Mouse (Mus musculus) thymus, postnatal 25 days (tissue): Measurements from ENCODE around the gene Dna2.
"Not testable (repeated sequence)": the region's sequence is repeated elsewhere in the genome, so short reads cannot be mapped to it uniquely, and the experiment has no call there.

Experiments used
- DNase-seq: peaks from one replicate; pipeline ENCODE4 v3.0.0; 2022

The Dna2 gene

DNA sequence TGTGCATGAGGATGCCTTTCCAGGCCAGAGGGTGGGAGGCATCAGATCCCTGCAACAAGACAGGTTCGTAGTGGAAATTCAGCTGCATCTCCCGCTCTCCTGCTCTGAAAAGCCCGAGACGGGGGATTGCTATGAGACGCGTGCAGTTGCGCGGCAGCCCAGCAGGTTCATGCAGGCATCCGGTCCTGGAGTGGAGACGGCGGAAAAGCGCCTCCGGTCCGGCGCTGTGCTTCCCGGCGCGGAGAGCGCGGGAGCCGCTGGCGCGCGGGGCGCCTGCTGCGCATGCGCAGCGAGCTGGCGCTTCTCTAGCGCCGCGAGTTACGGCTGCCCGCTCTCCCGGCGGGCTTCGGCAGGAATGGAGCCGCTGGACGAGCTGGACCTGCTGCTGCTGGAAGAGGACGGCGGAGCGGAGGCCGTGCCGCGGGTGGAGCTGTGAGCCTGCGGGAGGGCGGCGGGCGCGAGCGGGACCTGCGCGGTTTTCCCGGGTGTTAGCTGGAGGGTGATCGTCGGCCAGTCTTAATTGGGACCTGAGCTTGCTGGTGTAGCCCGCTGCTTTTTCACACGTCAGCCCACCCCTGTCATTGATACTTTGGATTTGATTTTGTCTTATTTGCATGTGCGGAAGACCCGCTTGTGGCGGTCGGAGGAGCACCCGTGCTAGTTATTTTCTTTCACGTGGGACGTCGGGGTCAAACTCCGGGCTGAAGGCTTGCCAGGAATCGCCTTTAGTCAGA lies at the start of gene Dna2:
Gene Dna2 (plus strand): TSS at position 289 of the 734 bp plus-strand sequence.
- DNase-seq: peak; percentile 74

DNA sequence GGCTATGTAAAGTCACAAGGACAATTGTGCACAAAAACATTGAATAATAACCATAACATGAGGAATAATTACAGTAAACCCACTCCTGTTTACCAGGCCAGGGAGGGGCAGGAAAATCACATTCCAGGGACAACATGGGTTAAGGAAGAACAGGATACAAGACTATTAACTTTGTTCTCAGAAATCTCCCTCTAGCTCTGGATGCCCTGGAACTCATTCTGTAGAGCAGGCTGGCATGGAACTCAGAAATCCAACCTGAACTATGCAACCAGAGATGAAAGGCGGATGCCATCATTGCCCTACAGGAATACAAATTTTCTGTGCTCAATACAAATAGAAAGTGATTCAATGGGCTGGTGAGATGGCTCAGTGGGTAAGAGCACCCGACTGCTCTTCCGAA lies 49.4 kb upstream of the Dna2 start:
- no peak for DNase-seq

DNA sequence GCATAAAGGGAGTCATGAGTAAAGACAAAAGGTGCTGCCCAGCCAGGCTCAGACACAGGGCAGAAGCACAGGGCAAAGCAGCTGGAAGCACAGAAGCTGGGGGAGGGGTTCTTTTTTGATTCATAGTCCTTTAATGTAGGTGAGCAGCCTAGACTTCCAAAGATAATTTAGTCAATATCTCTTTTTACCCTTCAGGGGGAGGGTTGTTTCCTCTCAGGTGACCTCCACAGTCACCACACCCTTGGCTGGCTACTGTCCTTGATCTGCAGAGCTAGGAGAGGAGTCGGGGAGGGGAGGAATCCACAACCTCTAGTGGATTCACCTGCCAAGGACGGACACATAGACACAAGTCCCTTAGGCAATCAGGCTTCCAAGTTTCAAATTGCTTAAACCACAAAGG lies 48.8 kb upstream of the Dna2 start:
- DNase-seq: no peak

DNA sequence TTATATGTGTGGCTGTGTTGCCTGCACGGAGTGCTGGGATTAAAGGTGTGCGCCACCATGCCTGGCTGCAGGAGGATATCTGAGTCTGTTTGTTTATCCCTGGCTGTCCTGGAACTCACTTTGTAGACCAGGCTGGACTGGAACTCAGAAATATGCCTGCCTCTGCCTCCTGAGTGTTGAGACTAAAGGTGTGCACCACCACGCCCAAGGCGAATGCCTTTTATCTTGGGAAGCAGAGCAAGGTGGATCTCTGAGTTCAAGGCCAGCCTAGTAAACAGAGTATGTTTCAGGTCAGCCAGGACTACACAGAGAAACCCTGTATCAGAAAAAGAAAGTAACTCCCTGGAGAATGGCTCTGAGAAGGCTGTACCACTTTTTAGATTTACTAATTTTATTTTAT lies 46.7 kb upstream of the Dna2 start:
- no peak for DNase-seq

DNA sequence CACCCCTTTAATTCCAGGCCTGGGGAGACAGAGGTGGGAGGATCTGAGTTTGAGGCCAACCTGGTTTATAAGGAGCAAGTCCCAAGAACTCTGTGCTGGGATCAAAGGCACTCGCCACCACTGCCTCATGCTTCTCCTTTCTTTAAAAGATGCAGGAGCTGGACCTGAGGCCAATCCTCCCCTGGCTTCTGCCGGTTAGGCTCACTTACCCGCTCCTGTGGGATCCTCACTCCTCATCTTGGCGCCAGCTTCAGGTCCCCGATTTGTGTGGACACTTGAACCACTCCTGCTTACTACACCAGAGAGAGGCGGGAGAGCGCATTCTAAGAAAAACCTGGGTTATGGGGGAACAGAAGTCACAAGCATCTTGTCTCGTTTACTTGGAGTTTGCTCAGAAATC lies 45.0 kb upstream of the Dna2 start:
- no peak for DNase-seq

DNA sequence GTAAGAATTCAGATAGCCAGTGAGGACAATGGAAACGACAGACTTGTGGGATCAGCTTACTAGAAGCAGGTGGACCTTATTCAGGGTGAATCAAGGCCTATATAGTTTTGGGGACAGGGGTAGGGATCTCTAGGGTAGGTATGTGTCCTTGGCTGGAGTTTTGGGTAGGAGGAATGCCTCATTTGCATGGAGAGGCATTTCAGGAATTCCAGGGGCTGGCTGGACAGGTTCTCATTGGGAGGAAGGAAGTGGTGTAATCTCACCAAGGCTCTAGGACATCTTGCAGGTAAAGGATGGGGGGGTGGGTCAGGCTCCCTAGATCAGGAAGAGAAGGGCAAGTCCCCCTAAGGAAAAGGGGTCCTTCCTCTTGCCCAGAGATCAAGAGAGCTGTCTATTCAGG lies 44.0 kb upstream of the Dna2 start:
- DNase-seq: no peak

DNA sequence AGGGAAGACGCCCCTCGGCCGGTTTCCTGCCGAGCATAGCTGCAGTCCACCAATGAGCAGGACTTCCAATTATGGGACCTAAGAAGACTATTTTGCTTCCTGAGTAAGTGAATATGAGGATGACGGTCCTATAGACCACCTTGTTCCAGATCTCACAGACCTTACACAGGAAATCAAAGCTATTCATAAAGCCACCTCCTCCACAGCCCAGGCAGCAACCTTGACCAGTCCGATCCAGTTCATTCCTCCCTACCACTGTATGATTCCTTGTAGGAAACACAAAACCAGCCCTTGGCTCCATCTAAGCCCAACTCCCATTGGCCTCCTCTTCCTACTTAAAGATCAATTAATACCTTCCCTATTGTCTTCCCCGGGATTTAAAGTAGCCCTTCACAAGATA lies 40.5 kb upstream of the Dna2 start:
- DNase-seq: no peak

DNA sequence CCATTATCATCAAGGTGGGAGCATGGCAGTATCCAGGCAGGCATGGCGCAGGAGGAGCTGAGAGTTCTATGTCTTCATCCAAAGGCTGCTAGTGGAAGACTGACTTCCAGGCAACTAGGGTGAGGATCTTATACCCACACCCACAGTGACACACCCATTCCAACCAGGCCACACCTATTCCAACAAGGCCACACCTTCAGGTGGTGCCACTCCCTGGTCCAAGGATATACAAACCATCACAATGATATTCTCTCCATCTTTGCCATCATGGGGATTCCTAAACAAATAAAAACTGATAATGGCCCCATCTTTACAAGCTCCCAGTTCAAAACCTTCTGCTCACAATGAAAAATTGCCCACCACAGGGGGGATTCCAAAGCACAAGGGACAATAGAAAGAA lies 37.9 kb upstream of the Dna2 start, which contains the start of gene Tet1:
Gene Tet1 (minus strand): TSS at position 101 of the 400 bp plus-strand sequence.
- DNase-seq: not testable (repeated sequence)

DNA sequence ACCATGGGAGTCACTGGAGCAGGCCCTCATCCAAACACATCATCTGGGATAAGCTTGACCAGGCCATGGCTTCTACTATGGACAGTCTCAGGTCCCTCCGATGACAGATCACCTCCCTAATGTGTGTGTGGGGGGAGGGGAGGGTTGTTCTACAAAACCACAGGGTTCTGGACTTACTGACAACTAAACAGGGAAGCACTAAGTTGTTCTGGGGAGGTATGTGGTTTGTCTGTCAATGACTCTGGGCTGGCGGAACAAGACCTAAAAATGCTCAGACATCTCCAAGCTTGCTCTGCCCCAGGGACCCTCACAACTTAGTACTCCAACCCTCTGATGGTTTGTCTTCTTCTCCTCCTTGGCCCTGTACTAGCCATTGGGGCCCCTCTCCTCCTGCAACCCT lies 35.7 kb upstream of the Dna2 start:
- DNase-seq: no peak

DNA sequence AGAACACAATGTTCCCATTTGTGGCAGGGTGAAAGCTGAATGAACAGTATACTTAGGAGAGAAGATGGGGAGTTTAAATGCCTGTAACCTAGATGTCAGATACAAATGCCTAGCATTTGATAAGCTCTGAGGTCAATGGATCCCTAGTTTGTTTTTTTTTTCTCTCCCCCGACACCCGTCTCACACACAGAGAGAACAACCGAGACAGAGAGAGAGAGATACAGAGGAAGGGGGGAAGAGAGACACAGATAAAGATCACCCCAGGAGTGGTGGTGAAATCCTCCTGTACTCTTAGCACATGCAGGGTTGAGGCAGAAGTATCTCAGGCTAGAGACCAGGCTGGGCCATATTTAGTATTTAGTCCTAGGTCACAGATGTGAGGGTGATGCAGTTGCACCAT lies 27.8 kb upstream of the Dna2 start:
- DNase-seq: no peak

DNA sequence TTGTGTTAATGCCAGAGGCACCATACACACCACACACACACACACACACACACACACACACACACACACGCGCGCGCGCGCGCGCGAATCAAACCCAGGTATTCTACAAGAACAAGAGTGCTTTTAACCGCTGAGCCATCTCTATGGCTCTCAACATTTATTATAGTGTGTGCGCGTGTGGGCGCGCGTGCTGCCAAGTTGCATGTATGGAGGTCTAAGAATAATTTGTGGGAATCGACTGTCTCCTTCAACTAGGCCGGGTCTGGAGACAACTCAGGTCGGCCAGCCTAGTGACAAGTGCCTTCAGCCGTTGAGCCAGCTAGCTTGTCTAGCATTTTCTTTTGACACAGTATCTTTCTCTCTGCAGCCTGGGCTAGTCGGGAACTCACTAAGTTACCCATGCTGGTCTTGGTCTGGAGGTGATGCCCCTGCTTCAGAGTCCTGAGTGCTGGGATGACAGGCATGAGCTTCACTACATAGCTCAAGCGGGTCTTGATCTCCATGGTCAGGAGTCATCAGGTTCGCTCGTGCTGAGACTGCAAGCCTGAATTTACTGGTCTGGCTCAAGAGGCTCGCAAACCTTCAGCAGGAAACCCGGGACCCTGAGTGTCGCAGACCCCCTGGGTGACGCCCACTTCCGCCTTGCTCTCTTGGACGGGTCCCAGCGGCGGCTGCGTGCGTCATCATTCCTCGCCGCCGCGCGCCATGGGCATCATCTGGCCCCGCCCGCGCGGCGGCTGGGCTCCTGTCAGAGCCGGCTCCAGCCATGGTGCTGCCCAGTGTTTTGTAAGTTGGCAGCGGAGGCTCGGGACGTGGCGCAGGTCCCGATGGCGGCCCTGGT lies 26.7 kb upstream of the Dna2 start, which contains the start of gene Slc25a16:
Gene Slc25a16 (plus strand): TSS at position 709 of the 841 bp plus-strand sequence.
- DNase-seq: peak; percentile 91

DNA sequence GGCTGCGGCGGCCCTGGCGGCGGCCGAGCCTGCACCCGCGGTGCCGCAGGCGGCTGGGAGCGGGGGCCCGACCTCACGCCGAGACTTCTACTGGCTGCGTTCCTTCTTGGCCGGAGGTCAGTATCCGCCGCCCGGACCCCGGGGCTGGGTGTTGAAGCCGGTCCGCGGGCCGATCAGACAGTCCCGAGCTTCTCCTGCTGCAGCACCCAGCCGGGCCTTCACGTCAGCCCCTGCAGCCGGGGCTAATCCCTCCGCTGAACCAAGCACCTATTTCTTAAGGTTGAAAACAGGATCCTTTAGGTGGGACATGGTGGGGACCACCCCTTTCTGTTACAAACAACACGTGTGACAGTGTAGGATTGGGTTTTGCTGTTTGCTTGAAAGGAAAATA lies 26.1 kb upstream of the Dna2 start:
- no peak for DNase-seq

DNA sequence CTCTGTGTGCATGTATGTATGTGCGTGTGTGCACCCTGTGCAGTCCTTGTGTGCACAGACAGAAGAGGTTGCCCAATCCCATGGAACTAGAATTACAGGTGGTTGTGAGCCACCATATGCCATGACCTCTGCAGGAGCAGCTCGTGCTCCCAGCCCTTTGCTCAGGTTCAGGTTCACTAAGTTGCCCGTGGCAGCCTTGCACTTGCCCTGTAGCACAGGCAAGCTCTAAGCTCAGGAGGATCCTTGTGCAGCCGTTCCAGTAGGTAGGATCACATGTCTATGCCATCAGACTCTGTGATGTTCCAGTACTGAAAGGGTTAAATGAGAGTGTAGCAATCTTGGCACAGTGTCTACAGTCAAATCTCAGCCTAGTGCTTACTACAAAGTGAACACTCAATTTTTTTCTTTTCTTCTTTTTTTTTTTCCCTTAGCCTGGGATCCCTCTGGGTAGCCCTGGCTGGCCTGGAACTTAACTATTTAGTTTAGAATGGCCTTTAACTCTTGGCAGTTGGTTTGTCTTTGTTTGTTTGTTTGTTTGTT lies 22.7 kb upstream of the Dna2 start:
- DNase-seq: no peak

DNA sequence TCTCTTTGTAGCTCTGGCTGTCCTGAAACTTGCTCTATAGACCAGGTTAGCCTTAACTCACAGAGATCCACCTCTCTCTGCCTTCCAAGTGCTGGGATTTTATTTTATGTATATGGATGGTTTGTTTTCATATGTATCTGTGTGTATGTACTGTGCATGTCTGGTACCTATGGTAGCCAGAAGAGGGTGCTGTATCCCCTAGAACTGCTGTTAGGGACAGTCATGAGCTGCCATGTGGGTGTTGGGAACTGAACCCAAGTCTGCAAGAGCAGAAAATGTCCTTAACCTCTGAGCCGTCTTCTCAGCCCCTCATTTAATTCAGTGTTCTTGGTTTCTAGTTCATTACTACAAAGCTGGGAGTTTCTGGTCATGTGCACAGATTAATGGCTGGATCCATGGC lies 14.4 kb upstream of the Dna2 start:
- no peak for DNase-seq

DNA sequence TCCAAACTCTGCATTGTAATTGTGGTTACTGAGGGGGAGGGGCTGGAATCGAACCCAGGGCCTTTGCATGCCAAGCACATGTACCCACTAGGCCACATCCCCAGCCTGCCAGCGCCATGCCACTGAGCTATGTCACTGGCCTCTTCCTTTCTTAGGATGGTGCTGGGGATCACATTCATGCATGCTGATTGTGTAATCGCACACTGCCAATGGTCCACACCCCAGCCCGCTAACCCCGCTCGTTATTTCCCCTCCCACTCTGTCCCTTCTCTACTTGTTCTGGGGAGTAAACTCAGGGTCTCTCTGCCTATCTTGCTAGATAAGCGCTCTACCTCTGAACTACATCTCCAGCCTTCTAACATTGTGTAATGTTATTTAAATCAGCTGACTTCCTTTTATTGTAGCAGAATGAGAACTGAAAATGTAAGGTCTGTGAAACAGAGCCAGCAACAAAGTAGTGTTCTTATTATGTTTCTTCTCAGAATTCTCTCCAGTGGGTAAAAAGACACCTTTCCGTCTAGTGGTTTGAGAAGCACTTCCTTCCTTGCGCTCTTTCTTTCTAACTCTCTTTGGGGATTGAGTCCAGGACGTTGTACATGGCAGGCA lies 1.7 kb upstream of the Dna2 start:
- no peak for DNase-seq

DNA sequence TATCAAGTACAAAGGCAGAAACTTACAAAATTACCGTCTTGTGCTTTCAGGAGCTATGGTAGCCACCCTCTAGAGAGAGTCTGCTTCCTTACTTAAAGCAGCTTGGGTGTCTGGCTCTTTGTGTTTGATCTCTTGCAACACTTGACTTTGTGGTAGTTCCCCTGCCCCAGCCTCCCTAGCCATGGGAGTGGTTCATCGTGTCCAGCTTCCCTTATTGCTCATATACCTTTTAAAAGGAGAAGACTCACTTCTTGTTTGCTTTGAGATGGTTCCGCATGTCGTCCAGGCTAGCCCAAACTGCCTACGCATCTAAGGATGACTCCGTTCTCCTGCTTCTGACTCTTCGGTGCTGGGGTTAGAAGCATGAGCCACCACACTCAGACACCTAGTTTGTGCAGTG lies 1.7 kb downstream of the Dna2 start:
- no peak for DNase-seq

DNA sequence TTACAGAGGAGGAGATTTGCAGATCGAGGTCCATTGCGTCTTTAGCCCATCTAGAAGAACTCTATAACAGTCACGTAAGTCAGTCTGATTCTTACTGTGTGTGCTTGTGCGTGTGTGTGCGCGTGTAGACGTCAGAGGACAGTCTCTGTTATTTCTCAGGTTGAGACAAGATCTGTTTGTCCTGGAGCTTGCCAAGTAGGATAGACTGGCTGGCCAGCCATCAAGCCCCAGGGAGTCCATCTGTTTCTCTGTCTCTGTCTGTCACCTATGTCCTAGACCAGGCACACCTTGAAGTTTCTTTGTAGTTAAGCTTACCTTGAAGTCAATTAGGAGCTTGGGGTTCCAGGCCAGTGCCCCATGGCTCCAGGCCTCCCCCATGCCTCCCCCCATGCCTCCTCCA lies 17.1 kb downstream of the Dna2 start:
- DNase-seq: no peak

DNA sequence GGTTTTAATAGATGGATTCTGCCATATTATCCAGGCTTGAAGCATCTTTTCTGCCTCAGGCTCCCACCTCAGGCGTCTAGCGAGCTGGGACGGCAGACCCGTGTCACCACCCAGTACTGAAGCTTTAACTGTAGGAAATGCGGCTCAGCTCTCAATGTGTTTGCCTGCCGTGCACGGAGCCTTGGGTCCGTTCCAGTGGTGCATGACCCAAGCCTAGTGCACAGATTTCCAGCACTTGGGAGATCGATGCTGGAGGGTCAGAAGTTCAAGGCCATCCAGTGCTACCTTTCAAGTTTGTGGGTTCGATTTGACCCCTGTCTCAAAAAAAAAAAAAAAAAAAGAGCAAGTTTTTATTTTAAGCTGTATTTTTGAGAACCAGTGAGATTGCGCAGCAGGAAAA lies 19.0 kb downstream of the Dna2 start:
- DNase-seq: no peak

DNA sequence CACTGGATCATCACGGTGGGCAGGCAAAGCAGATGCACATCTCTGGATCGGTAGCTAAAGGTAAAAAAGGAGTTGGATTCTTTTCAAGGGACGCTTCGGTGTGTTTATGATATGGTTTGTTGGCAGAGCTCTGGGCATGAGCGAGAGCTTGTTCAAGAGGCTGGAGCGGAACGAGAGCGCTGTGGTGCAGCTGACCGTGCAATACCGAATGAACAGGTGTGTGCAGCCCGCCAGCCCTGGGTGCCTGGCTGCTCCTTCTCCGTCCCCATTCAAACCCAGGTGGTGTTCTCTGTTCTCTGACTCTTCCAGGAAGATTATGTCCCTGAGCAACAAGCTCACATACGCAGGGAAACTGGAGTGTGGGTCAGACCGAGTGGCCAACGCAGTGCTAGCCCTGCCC lies 19.5 kb downstream of the Dna2 start:
- DNase-seq: no peak

DNA sequence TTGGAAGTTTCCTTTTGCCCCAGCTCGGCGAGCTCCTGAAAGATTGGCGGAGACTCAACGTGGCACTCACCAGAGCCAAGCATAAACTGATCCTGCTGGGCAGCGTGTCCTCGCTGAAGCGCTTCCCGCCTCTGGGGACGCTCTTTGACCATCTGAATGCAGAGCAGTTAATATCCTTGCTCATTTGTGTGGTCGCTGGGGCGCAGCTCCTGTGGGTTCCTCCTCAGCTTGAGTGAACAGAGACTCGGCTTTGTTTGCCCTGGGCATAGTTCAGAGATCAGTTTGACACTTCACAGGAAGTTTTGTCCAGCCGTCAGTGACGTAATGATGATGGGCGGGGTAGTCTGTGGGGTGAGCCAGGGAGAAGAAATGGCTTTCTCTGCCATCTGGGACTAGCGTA lies 25.0 kb downstream of the Dna2 start:
- DNase-seq: no peak

DNA sequence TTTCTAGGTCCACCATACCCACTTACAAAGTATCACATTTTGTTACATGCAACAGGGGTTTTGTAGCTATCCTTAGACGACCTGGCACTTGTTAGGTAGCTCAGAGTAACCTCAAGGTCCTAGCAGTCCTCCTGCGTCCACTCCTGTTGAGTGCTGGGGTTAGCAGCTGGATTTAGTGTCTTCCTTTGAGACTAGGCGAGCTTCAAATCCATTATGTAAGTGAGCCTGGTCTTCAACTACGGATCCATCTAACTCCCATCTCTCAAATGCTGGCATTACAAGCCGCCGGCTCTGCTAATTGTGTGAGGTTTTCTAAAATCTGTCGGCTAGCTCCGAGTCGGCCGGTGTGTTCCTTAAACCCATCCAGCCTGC lies 32.8 kb downstream of the Dna2 start:
- no peak for DNase-seq

DNA sequence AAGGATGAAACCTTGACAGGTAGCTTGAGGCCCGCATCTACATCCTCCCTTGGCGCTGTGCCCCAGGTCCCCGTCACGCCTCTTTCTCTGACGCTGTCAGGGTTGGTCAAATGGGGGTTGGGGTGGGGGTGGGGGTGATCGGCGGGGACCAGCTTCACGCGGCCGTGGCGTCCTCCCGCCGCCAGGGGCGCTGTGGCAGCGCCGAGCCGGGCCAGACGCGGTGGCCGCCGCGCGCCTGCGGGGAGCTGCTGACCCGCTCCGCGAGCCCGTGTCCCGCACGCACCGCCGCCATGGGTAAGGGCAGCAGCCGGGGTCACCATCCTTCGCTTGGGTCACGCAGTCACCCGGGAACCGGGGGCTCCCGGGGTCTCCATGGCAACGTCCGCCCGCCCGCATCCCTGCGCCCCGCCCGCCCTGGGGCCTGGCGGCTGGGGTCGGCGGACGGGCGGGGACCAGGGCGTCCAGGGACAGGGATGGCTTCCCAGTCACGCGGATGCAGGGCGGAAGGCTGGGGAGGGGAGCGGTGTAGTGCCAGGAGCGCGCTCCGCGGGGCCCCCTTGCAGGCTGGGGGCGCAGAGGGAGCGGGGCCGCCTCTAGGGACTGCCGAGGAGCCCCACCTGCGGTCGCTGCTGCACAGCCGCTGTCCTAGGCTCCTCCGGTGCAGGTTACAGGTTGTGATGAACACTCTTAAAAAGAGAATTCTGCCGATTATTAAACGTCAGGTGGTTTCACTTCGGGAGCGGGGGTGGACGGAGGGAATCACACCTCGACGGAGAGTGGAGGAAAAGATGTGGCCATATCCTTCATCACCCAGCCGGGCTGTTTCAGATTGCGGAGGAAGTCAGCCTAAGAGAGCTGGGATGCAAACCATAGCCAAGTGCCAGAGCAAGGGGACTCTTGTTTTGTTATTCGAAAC lies 33.5 kb downstream of the Dna2 start, which contains the start of gene Rufy2:
Gene Rufy2 (plus strand): TSS at position 185 of the 916 bp plus-strand sequence.
- DNase-seq: peak; percentile 86
